Mouse (Mus musculus) heart, embryonic 16.5 days (tissue): ENCODE data around the gene 1190005I06Rik. TPM values are rescaled to one million over a fixed set of nuclear protein-coding genes. Genes with fewer than 3 reads are reported as not detected.

Experiments used
- ATAC-seq: fragments of 200-750 bp; cut with Nextera tagmentation; replicated peaks from 2 replicates; pipeline ENCODE4 v1.8.0; 2017; ENCODE audit warnings: moderate number of reproducible peaks; ENCODE audit not compliant: insufficient read depth, low FRiP score; ENCODE audit errors: extremely low read depth
- H3K27ac ChIP-seq: fragments of 300-500 bp; sonication (generic); 2 replicates; pipeline ENCODE4 v1.5.1; 2014; ENCODE audit warnings: mild to moderate bottlenecking, low read length, control low read depth, moderate library complexity
- H3K27me3 ChIP-seq: fragments of 300-500 bp; sonication (generic); 2 replicates; pipeline ENCODE4 v1.6.1; 2014; ENCODE audit warnings: low read length, mixed read lengths; ENCODE audit not compliant: control insufficient read depth, insufficient read depth
- H3K36me3 ChIP-seq: fragments of 300-500 bp; sonication (generic); 2 replicates; pipeline ENCODE4 v1.6.1; 2014; ENCODE audit not compliant: control insufficient read depth, insufficient read depth
- H3K4me1 ChIP-seq: fragments of 300-500 bp; sonication (generic); 2 replicates; pipeline ENCODE4 v1.6.1; 2014; ENCODE audit warnings: low read length, mixed read lengths; ENCODE audit not compliant: control insufficient read depth, insufficient read depth
- H3K4me2 ChIP-seq: fragments of 300-500 bp; sonication (generic); 2 replicates; pipeline ENCODE4 v1.6.1; 2014; ENCODE audit warnings: low read depth, mild to moderate bottlenecking, control low read depth, low read length
- H3K4me3 ChIP-seq: fragments of 300-500 bp; sonication (generic); 2 replicates; pipeline ENCODE4 v1.5.1; 2014; ENCODE audit warnings: mild to moderate bottlenecking, control low read depth, low read length
- H3K9ac ChIP-seq: fragments of 300-500 bp; sonication (generic); 2 replicates; pipeline ENCODE4 v1.6.1; 2014; ENCODE audit warnings: low read length, control low read depth
- H3K9me3 ChIP-seq: fragments of 300-500 bp; sonication (generic); replicated peaks from 2 replicates; pipeline ENCODE4 v1.6.1; 2016; ENCODE audit warnings: low read length; ENCODE audit not compliant: control insufficient read depth
- WGBS: fragments of 180-500 bp; shearing (Covaris S2); extraction: QIAGEN DNeasy Blood & Tissue Kit; methylation state at CpG from one replicate; pipeline ENCODE4 v1.1.7; 2014; 5-methylcytosine and 5-hydroxymethylcytosine counted together
- polyA plus RNA-seq: library from polyadenylated mRNA; unstranded; fragments of >200 nt; fragmentation: Nextera tagmentation; extraction: Ambion mirVana; gene quantifications from 2 replicates; pipeline ENCODE4 v1.2.1, GENCODE M21; 2015

1190005I06Rik gene
- 4.7 and 5.6 TPM in 2 replicates for polyA plus RNA-seq

GRCm38 (mm10) chr8:120647532-120647931, at the start of gene 1190005I06Rik:
TSS of gene 1190005I06Rik (minus strand) at chr8:120647632.
- Histone ChIP-seq H3K4me3 (no peak within 1 kb of the TSS), H3K9me3 (no peaks in the 10 kb centered on the region), H3K27ac (no peak within 1 kb of the TSS), H3K4me1 (peaks cover 10% of the 10 kb centered on the region), H3K36me3 (no peaks in the 10 kb centered on the region), H3K4me2 (no peak within 1 kb of the TSS), H3K27me3 (no peaks in the 10 kb centered on the region), H3K9ac (no peak within 1 kb of the TSS)
- 59% methylated on average over 7 of the region's 7 CpGs for WGBS
- no peak for ATAC-seq

- no peak overlapping the region for H3K4me3 ChIP-seq
- peak; percentile 50 for ATAC-seq
- H3K4me2 ChIP-seq: no peak overlapping the region
- WGBS: 26% methylated on average over 13 of the region's 13 CpGs
- H3K4me1 ChIP-seq: peaks cover 28% of the 10 kb centered on the region
- no peaks in the 10 kb centered on the region for H3K36me3 ChIP-seq
- no peak overlapping the region for H3K9ac ChIP-seq
- no peaks in the 10 kb centered on the region for H3K9me3 ChIP-seq
- peak overlapping the region; percentile 65 for H3K27ac ChIP-seq
- H3K27me3 ChIP-seq: no peaks in the 10 kb centered on the region; the same call in none of the 2 replicates
Measured at GRCm38 (mm10) chr8:120696401-120697153, 49.1 kb upstream of the 1190005I06Rik start.

DNA sequence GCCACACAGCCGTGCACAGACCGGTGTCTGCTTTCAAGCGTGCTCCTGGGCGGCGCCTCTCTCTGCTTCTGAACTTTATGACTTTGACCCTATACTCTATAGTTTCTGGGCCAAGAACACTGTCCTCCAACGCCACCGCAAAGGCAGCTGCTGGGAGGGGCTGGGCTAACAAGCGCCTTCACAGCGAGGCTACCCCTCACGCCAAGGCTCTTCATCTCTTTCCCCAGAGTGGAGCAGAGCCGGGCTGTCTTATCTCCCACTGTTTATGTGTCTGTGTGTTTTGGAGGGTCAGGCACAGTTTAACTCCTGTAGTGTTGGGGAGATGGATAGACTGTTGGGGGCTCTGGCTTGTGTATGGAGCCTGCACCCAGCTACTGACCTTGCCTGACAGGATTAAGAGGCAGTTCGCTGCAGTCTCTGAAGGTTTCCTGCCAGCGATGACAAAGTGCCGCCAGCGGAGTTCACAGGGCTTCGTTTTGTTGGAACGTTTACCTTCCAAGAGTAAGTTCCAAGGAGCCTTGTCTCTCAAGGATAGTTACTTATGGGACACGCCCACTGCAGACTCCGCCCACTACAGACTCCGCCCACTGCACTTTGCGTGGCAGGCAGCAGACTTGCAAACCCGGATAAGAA, 46.5 kb upstream of the 1190005I06Rik start:
- WGBS: 22% methylated on average over 22 of the region's 22 CpGs
- ATAC-seq: peak; percentile 20
- no peaks in the 10 kb centered on the region for H3K36me3 ChIP-seq
- peaks cover 23% of the 10 kb centered on the region for H3K4me1 ChIP-seq
- H3K27ac ChIP-seq: no peak overlapping the region
- H3K9me3 ChIP-seq: no peaks in the 10 kb centered on the region
- H3K4me2 ChIP-seq: peak overlapping the region; percentile 3; the same call in 1 of the 2 replicates
- no peak overlapping the region for H3K9ac ChIP-seq
- H3K27me3 ChIP-seq: peaks cover under 1% of the 10 kb centered on the region; the same call in 1 of the 2 replicates
- no peak overlapping the region for H3K4me3 ChIP-seq

DNA sequence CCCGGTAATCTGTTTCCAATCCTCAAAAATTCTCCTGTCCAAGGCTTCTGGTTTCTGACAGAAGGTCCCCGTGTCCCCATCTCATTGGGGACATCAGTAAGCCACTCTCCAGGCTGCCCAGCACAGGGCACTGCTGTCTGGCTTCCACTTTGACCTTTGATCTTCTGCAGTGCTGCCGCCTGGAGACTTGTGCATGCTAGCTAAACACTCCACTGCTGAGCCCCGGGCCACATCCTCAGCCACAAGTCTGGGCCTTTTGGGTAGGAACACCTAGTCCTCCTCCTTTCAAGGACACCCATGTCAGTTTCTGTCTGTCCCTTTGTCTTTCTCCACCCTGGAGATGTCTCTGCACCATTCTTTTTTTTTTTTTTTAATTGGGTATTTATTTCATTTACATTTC, 45.5 kb upstream of the 1190005I06Rik start:
- Histone ChIP-seq H3K4me3 (no peak overlapping the region), H3K4me1 (peaks cover 21% of the 10 kb centered on the region), H3K9ac (no peak overlapping the region), H3K9me3 (no peaks in the 10 kb centered on the region), H3K4me2 (no peak overlapping the region), H3K36me3 (no peaks in the 10 kb centered on the region), H3K27ac (no peak overlapping the region), H3K27me3 (peaks cover 9% of the 10 kb centered on the region; the same call in 1 of the 2 replicates)
- no peak for ATAC-seq
- 64% methylated on average over 4 of the region's 4 CpGs for WGBS

- Histone ChIP-seq H3K27ac (no peak overlapping the region), H3K4me2 (no peak overlapping the region), H3K4me3 (no peak overlapping the region), H3K9me3 (no peaks in the 10 kb centered on the region), H3K27me3 (peaks cover 11% of the 10 kb centered on the region), H3K4me1 (no peaks in the 10 kb centered on the region), H3K36me3 (no peaks in the 10 kb centered on the region), H3K9ac (no peak overlapping the region)
- ATAC-seq: no peak
- 77% methylated on average over 7 of the region's 7 CpGs for WGBS
Measured at GRCm38 (mm10) chr8:120688511-120688910, 41.1 kb upstream of the 1190005I06Rik start.

GRCm38 (mm10) chr8:120687786-120688185, 40.4 kb upstream of the 1190005I06Rik start:
- H3K27me3 ChIP-seq: peaks cover 11% of the 10 kb centered on the region
- no peaks in the 10 kb centered on the region for H3K4me1 ChIP-seq
- H3K4me2 ChIP-seq: no peak overlapping the region
- H3K27ac ChIP-seq: no peak overlapping the region
- no peaks in the 10 kb centered on the region for H3K9me3 ChIP-seq
- no peak overlapping the region for H3K9ac ChIP-seq
- no peak for ATAC-seq
- H3K4me3 ChIP-seq: no peak overlapping the region
- H3K36me3 ChIP-seq: no peaks in the 10 kb centered on the region
- WGBS: 54% methylated on average over 8 of the region's 8 CpGs

DNA sequence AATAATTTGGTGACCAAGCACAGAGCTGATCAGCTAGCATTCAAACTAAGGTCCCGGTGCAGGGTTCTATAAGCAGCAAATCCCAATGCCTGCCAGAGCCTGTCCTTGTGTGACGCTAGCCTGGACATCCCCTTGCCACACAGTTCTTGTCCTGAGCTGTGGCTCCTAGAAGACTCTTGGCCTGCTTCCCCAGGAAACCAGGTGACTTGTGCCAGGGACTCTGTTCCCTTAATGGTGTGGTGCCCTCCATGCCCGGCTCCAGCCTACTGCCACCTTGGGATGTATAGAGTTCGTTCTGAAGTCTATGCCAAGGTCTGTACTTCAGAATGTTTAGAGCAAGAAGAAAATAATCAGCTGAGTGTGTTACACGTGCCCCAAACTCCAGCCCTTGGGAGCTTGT, 39.1 kb upstream of the 1190005I06Rik start:
- H3K27me3 ChIP-seq: peaks cover 11% of the 10 kb centered on the region
- H3K36me3 ChIP-seq: no peaks in the 10 kb centered on the region
- 84% methylated on average over 5 of the region's 5 CpGs for WGBS
- H3K4me3 ChIP-seq: no peak overlapping the region
- no peaks in the 10 kb centered on the region for H3K4me1 ChIP-seq
- no peak for ATAC-seq
- no peak overlapping the region for H3K27ac ChIP-seq
- H3K9ac ChIP-seq: no peak overlapping the region
- H3K4me2 ChIP-seq: no peak overlapping the region
- no peaks in the 10 kb centered on the region for H3K9me3 ChIP-seq

GRCm38 (mm10) chr8:120686051-120686450, 38.6 kb upstream of the 1190005I06Rik start:
- ATAC-seq: no peak
- Histone ChIP-seq H3K9me3 (no peaks in the 10 kb centered on the region), H3K4me3 (no peak overlapping the region), H3K27me3 (peaks cover 11% of the 10 kb centered on the region), H3K4me1 (no peaks in the 10 kb centered on the region), H3K36me3 (no peaks in the 10 kb centered on the region), H3K27ac (no peak overlapping the region), H3K9ac (no peak overlapping the region), H3K4me2 (no peak overlapping the region)
- WGBS: 77% methylated on average over 13 of the region's 13 CpGs

GRCm38 (mm10) chr8:120685591-120685990, 38.2 kb upstream of the 1190005I06Rik start:
- Histone ChIP-seq H3K9ac (no peak overlapping the region), H3K36me3 (no peaks in the 10 kb centered on the region), H3K27ac (no peak overlapping the region), H3K9me3 (no peaks in the 10 kb centered on the region), H3K27me3 (peaks cover 11% of the 10 kb centered on the region), H3K4me1 (no peaks in the 10 kb centered on the region), H3K4me2 (no peak overlapping the region), H3K4me3 (no peak overlapping the region)
- WGBS: 78% methylated on average over 8 of the region's 8 CpGs
- ATAC-seq: no peak
